Mouse (Mus musculus): Measurements from ENCODE around the gene Parvg.

Parvg gene

GRCm38 (mm10) chr15:84349915-84350738 lies 26.3 kb downstream of the Parvg start:
- in situ Hi-C loops (cut with MboI; ENCODE audit: low sequenced_read_pairs), result no loop called here

- in situ Hi-C loops (cut with MboI; ENCODE audit: low sequenced_read_pairs), result no loop called here
Measured at GRCm38 (mm10) chr15:84351342-84351741, 27.5 kb downstream of the Parvg start.

GRCm38 (mm10) chr15:84351915-84352844 lies 28.4 kb downstream of the Parvg start:
- in situ Hi-C loops (cut with MboI; ENCODE audit: low sequenced_read_pairs), result no loop called here

- in situ Hi-C loops (cut with MboI; ENCODE audit: low sequenced_read_pairs), result no loop called here
Measured at GRCm38 (mm10) chr15:84355081-84355480, 31.3 kb downstream of the Parvg start.

GRCm38 (mm10) chr15:84364746-84365145 lies 40.9 kb downstream of the Parvg start:
- in situ Hi-C loops (cut with MboI; ENCODE audit: low sequenced_read_pairs), result no loop called here

- in situ Hi-C loops (cut with MboI; ENCODE audit: low sequenced_read_pairs), result no loop called here
Measured at GRCm38 (mm10) chr15:84365675-84366381, 42.0 kb downstream of the Parvg start.

GRCm38 (mm10) chr15:84366574-84366989 lies 42.8 kb downstream of the Parvg start:
- in situ Hi-C loops (cut with MboI; ENCODE audit: low sequenced_read_pairs), result no loop called here

- in situ Hi-C loops (cut with MboI; ENCODE audit: low sequenced_read_pairs), result no loop called here
Measured at GRCm38 (mm10) chr15:84367402-84367801, 43.6 kb downstream of the Parvg start.

GRCm38 (mm10) chr15:84372801-84373200 lies 49.0 kb downstream of the Parvg start:
- in situ Hi-C loops (cut with MboI; ENCODE audit: low sequenced_read_pairs), result no loop called here

GRCm38 (mm10) chr15:84378734-84379133 lies 54.9 kb downstream of the Parvg start:
- in situ Hi-C loops (cut with MboI; ENCODE audit: low sequenced_read_pairs), result no loop called here

GRCm38 (mm10) chr15:84380181-84380580 lies 56.4 kb downstream of the Parvg start:
- in situ Hi-C loops (cut with MboI; ENCODE audit: low sequenced_read_pairs), result no loop called here

- in situ Hi-C loops (cut with MboI; ENCODE audit: low sequenced_read_pairs), result no loop called here
Measured at GRCm38 (mm10) chr15:84384066-84384465, 60.2 kb downstream of the Parvg start.

GRCm38 (mm10) chr15:84385995-84386565 lies 62.3 kb downstream of the Parvg start:
- in situ Hi-C loops (cut with MboI; ENCODE audit: low sequenced_read_pairs), result no loop called here

GRCm38 (mm10) chr15:84388698-84389131 lies 64.9 kb downstream of the Parvg start:
- in situ Hi-C loops (cut with MboI; ENCODE audit: low sequenced_read_pairs), result no loop called here

GRCm38 (mm10) chr15:84392131-84392530 lies 68.3 kb downstream of the Parvg start:
- in situ Hi-C loops (cut with MboI; ENCODE audit: low sequenced_read_pairs), result no loop called here
